Mouse (Mus musculus) gonadal fat pad, adult 2 months (tissue): ENCODE results near the gene Ankdd1a. TPM values are rescaled to one million over a fixed set of nuclear protein-coding genes. Genes with fewer than 3 reads are reported as not detected.

Experiments used
- DNase-seq: peaks from one replicate; pipeline ENCODE4 v3.0.0-alpha.2; 2012; ENCODE audit warnings: low read depth
- polyA plus RNA-seq: library from polyadenylated mRNA; depleted of rRNA; stranded (reverse); fragments of >200 nt; gene quantifications from 2 replicates; pipeline ENCODE4 v1.2.3, GENCODE M21; 2012; rRNA removed

The Ankdd1a gene
- polyA plus RNA-seq, result 0.30 and 0.70 TPM in 2 replicates

GRCm38 (mm10) chr9:65519807-65520504 lies at the start of gene Ankdd1a:
Gene Ankdd1a, minus strand, starts transcription at chr9:65520193.
- DNase-seq, result no peak

- DNase-seq, result no peak
Measured at GRCm38 (mm10) chr9:65569491-65569971, 49.5 kb upstream of the Ankdd1a start.

GRCm38 (mm10) chr9:65568787-65569186 lies 48.8 kb upstream of the Ankdd1a start:
- no peak for DNase-seq

GRCm38 (mm10) chr9:65564698-65565097 lies 44.7 kb upstream of the Ankdd1a start:
- DNase-seq, result no peak

GRCm38 (mm10) chr9:65563073-65563472 lies 43.1 kb upstream of the Ankdd1a start:
- no peak for DNase-seq

GRCm38 (mm10) chr9:65562081-65562506 lies 42.1 kb upstream of the Ankdd1a start:
- no peak for DNase-seq

- no peak for DNase-seq
Measured at GRCm38 (mm10) chr9:65561016-65561415, 41.0 kb upstream of the Ankdd1a start.

GRCm38 (mm10) chr9:65558806-65559205 lies 38.8 kb upstream of the Ankdd1a start:
- DNase-seq, result no peak

GRCm38 (mm10) chr9:65556979-65557378 lies 37.0 kb upstream of the Ankdd1a start:
- no peak for DNase-seq

- DNase-seq, result no peak
Measured at GRCm38 (mm10) chr9:65556349-65556748, 36.4 kb upstream of the Ankdd1a start.

GRCm38 (mm10) chr9:65555621-65556020 lies 35.6 kb upstream of the Ankdd1a start:
- DNase-seq, result no peak

GRCm38 (mm10) chr9:65555001-65555405 lies 35.0 kb upstream of the Ankdd1a start:
- DNase-seq, result no peak

- no peak for DNase-seq
Measured at GRCm38 (mm10) chr9:65552711-65553110, 32.7 kb upstream of the Ankdd1a start.

GRCm38 (mm10) chr9:65552141-65552540 lies 32.1 kb upstream of the Ankdd1a start:
- DNase-seq, result no peak

GRCm38 (mm10) chr9:65551035-65551434 lies 31.0 kb upstream of the Ankdd1a start:
- DNase-seq, result no peak

- no peak for DNase-seq
Measured at GRCm38 (mm10) chr9:65550079-65550831, 30.3 kb upstream of the Ankdd1a start.

GRCm38 (mm10) chr9:65549643-65550042 lies 29.6 kb upstream of the Ankdd1a start:
- DNase-seq, result no peak

- no peak for DNase-seq
Measured at GRCm38 (mm10) chr9:65549139-65549538, 29.1 kb upstream of the Ankdd1a start.

- no peak for DNase-seq
Measured at GRCm38 (mm10) chr9:65548311-65548710, 28.3 kb upstream of the Ankdd1a start.

- no peak for DNase-seq
Measured at GRCm38 (mm10) chr9:65547844-65548243, 27.9 kb upstream of the Ankdd1a start.

- DNase-seq, result no peak
Measured at GRCm38 (mm10) chr9:65547111-65547510, 27.1 kb upstream of the Ankdd1a start.

- DNase-seq, result no peak
Measured at GRCm38 (mm10) chr9:65546413-65546695, 26.4 kb upstream of the Ankdd1a start.
